Mouse (Mus musculus): ENCODE data around the gene Trove2. TPM values are rescaled to one million over a fixed set of nuclear protein-coding genes. Genes with fewer than 3 reads are reported as not detected.
"Not testable (repeated sequence)": the region's sequence is repeated elsewhere in the genome, so short reads cannot be mapped to it uniquely, and the experiment has no call there.

Gene Trove2
- polyA plus RNA-seq, 1 experiment: 13.5 TPM

DNA sequence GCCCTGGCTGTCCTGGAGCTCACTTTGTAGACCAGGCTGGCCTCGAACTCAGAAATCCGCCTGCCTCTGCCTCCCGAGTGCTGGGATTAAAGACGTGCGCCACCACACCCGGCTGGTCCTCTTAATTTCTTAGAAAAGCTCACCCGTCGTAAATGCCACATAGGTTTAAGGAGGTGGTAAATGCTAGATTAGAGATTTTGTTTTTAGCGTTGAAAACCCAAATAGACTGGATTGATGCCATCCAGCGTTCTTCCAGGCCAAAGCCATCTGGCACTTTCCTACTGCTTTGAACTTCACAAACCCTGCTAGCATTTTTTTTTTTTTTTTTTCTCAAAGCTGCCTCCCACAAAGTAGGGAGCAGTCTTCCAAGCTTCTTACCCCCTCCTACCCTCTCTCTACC is 36.3 kb downstream of the Trove2 start:
- H3K4me1 ChIP-seq (ENCODE audit: control insufficient read depth, insufficient read depth, low read length): peaks cover 2% of the 10 kb centered on the region; the same call in 1 of the 2 replicates
- H3K4me3 ChIP-seq (ENCODE audit: insufficient read depth, low read length): peak overlapping the region; percentile 43; the same call in 1 of the 2 replicates
- TF ChIP-seq POLR2A (IDR thresholded peaks at IDR 0.05; ENCODE audit: extremely low read depth, insufficient read depth, low read length) (no peak), CTCF (IDR thresholded peaks at IDR 0.05; ENCODE audit: extremely low read depth, insufficient read depth, low read length) (no peak)
- no peak overlapping the region for H3K27ac ChIP-seq (ENCODE audit: insufficient read depth, low read length)

DNA sequence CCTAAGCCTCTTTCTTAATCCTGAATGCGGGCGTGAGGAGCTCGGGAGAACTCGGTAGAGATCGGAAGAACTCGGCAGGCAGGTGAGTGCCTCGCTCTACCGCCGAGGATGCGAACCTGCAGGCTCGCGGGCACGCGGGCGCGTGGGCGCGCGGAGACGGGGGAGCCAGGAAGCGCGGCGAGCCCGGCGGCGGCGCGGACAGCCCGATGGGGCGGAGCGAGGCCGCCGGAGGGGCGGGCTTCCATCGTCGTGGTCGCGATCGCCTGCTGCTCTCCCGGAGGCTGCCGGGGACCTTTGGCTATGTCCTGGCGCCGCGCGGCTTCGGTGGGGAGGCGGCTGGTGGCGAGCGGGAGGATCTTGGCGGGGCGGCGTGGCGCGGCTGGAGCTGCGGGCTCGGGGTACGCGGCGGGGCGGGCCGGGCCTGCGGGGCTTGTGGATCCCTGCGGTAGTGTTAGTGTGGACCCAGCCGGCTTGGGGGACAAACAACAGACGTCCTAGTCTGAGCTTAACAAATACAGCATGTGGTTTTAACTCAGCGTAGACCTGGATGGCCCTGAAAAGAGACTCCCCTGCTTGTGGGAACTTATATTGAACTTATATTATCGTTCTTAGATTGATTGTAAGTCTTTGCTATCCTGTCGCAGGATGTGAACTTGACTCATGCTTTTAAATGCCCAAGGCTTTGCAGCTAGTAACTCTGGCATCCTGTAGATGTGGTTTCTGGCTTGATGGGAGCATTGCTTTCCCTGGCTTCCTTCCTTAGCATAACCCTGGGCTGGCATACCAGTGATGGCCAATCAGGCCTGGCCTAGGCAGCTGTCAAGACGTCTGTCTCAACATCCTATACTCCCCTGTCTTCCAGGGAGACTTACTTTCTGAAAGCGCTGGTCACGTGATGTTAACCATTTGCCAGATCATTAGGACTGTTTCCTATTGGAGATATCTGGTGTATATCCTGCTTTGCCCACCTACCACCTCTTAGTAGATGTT is 37.2 kb downstream of the Trove2 start:
- peak overlapping the region; percentile 88 for H3K27ac ChIP-seq (ENCODE audit: insufficient read depth, low read length)
- TF ChIP-seq CTCF (IDR thresholded peaks at IDR 0.05; ENCODE audit: extremely low read depth, insufficient read depth, low read length) (no peak), POLR2A (IDR thresholded peaks at IDR 0.05; ENCODE audit: extremely low read depth, insufficient read depth, low read length) (peak; percentile 39; the same call in 1 of the 2 replicates)
- H3K4me1 ChIP-seq (ENCODE audit: control insufficient read depth, insufficient read depth, low read length): peaks cover 2% of the 10 kb centered on the region; the same call in 1 of the 2 replicates
- peak overlapping the region; percentile 43 for H3K4me3 ChIP-seq (ENCODE audit: insufficient read depth, low read length)

DNA sequence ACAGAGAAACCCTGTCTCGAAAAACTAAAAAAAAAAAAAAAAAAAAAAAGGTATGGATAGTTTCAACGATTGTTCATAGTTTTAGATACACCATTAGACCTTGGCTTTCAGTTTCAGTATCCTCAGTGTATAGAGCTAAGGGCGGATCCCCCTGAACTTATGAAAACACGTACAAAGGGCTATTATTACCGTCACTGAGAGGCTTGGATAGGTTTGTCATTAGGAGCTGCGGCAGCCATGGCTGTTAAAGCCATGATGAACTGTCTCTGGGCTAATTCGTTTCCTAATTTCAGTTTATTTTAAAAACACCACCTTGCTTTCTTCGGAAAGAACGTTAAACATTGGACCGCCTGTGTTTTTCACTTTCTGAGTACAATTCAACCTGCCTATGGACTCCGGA is 38.1 kb downstream of the Trove2 start:
- TF ChIP-seq CTCF (IDR thresholded peaks at IDR 0.05; ENCODE audit: extremely low read depth, insufficient read depth, low read length) (no peak), POLR2A (IDR thresholded peaks at IDR 0.05; ENCODE audit: extremely low read depth, insufficient read depth, low read length) (no peak)
- H3K27ac ChIP-seq (ENCODE audit: insufficient read depth, low read length): peak overlapping the region; percentile 88
- peaks cover 2% of the 10 kb centered on the region; the same call in 1 of the 2 replicates for H3K4me1 ChIP-seq (ENCODE audit: control insufficient read depth, insufficient read depth, low read length)
- H3K4me3 ChIP-seq (ENCODE audit: insufficient read depth, low read length): peak overlapping the region; percentile 43

DNA sequence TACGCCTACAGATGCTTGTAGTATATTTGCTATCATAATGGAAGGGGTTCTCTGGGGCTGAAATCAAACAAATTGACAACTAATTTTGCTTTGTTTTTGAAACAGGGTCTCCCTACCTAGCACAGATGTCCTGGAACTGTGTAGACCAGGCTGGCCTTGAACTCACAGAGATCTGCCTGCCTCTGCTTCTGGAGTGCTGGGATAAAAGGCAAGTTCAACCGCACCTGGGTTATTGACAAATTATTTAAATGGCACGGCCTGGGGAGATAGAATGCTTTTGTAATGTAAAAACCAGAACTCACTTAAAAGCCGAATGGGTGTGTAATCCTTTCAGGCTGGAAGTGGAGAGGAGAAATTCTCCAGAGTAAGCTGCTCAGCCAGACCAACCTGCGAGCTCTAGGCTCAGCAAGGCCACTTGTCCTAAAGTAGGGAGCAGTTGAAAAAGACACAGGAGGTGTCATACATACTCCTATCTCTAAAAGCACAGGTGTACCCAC is 42.9 kb downstream of the Trove2 start:
- H3K4me3 ChIP-seq (ENCODE audit: insufficient read depth, low read length): no peak overlapping the region

DNA sequence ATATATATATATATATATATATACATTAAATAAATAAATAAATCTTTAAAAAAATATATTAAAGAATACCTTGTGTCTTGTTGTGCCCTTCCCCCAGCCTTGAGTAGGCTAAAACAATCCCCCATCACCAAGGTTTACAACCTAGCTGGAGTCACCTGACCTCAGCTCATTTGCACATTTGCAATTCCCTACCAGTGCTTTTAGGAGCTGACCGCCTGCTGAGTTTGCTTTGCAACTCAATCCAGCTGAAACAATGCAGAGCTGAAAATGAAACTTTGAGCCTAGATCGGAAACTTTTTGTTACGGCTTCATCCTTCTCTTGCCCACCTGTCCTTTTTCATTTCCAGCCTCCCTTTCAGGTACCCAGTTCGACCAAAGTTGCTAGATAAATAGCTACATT is 45.2 kb downstream of the Trove2 start:
- no peak overlapping the region for H3K4me3 ChIP-seq (ENCODE audit: insufficient read depth, low read length)
- TF ChIP-seq CTCF (IDR thresholded peaks at IDR 0.05; ENCODE audit: extremely low read depth, insufficient read depth, low read length): no peak
- no peak for TF ChIP-seq POLR2A (IDR thresholded peaks at IDR 0.05; ENCODE audit: extremely low read depth, insufficient read depth, low read length)
- H3K27ac ChIP-seq (ENCODE audit: insufficient read depth, low read length): no peak overlapping the region
- H3K4me1 ChIP-seq (ENCODE audit: control insufficient read depth, insufficient read depth, low read length): no peaks in the 10 kb centered on the region

More for the DNA sequence above, 42.9 kb downstream of the Trove2 start:
- no peak overlapping the region for H3K27ac ChIP-seq (ENCODE audit: insufficient read depth, low read length)
- TF ChIP-seq POLR2A (IDR thresholded peaks at IDR 0.05; ENCODE audit: extremely low read depth, insufficient read depth, low read length) (no peak), CTCF (IDR thresholded peaks at IDR 0.05; ENCODE audit: extremely low read depth, insufficient read depth, low read length) (no peak)
- H3K4me1 ChIP-seq (ENCODE audit: control insufficient read depth, insufficient read depth, low read length): no peaks in the 10 kb centered on the region

DNA sequence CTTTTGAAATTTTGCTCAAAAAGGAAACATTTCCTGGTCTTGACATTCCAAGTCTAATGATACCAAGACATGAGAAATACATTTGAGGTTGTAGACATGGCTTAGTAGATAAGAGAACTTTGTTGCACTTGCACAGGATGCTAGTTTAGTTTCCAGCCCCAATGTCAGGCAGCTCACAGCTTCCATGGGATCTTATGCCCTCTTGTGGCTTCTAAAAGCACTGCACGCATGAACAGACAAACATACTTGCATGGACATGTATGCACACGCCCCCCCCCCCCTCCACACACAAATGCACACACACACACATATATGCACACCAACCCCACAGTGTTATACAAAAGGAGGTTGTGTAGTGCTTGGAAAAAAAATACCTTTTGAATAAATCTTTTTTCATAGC is 46.0 kb downstream of the Trove2 start:
- no peak overlapping the region for H3K4me3 ChIP-seq (ENCODE audit: insufficient read depth, low read length)
- H3K27ac ChIP-seq (ENCODE audit: insufficient read depth, low read length): no peak overlapping the region
- no peak for TF ChIP-seq POLR2A (IDR thresholded peaks at IDR 0.05; ENCODE audit: extremely low read depth, insufficient read depth, low read length)
- TF ChIP-seq CTCF (IDR thresholded peaks at IDR 0.05; ENCODE audit: extremely low read depth, insufficient read depth, low read length): 0 out of 2 replicates have a peak, but pooled peaks have one; percentile 7
- no peaks in the 10 kb centered on the region for H3K4me1 ChIP-seq (ENCODE audit: control insufficient read depth, insufficient read depth, low read length)

GRCm38 (mm10) chr1:143727701-143728445 is 49.0 kb downstream of the Trove2 start:
- TF ChIP-seq CTCF (IDR thresholded peaks at IDR 0.05; ENCODE audit: extremely low read depth, insufficient read depth, low read length) (no peak), POLR2A (IDR thresholded peaks at IDR 0.05; ENCODE audit: extremely low read depth, insufficient read depth, low read length) (no peak)
- no peaks in the 10 kb centered on the region for H3K4me1 ChIP-seq (ENCODE audit: control insufficient read depth, insufficient read depth, low read length)
- no peak overlapping the region for H3K4me3 ChIP-seq (ENCODE audit: insufficient read depth, low read length)
- H3K27ac ChIP-seq (ENCODE audit: insufficient read depth, low read length): no peak overlapping the region

DNA sequence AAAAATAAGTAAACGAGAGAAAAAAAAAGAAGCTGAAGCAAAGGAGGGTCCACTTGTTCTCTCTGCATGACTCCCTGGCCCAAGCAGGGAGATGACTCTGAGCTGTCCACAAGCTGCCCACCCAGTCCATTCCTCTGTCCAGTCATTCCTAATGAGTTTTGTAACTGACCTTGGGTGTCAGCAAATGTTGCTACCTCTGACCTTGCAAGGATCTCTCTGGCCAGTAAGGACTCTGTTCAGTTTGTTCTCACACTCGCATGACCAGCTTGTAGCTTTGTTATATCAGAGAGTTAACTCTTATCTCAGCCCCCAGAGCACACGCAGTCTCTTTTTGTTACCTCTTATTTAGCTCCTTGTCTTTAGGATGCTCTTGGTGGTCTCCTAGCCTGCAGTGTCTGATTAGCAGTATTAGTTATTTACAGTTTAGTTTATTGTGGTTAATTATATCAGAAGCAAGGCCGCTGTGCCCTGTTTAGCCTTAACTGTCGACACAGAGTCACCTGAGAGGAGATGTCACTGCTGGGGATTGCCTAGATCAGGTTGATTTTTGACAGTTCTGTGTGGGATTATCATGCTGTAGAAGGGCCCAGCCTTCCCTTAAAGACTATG is 52.3 kb downstream of the Trove2 start:
- no peak for TF ChIP-seq POLR2A (IDR thresholded peaks at IDR 0.05; ENCODE audit: extremely low read depth, insufficient read depth, low read length)
- no peak for TF ChIP-seq CTCF (IDR thresholded peaks at IDR 0.05; ENCODE audit: extremely low read depth, insufficient read depth, low read length)
- Histone ChIP-seq H3K4me1 (ENCODE audit: control insufficient read depth, insufficient read depth, low read length) (no peaks in the 10 kb centered on the region), H3K4me3 (ENCODE audit: insufficient read depth, low read length) (no peak overlapping the region), H3K27ac (ENCODE audit: insufficient read depth, low read length) (no peak overlapping the region)

DNA sequence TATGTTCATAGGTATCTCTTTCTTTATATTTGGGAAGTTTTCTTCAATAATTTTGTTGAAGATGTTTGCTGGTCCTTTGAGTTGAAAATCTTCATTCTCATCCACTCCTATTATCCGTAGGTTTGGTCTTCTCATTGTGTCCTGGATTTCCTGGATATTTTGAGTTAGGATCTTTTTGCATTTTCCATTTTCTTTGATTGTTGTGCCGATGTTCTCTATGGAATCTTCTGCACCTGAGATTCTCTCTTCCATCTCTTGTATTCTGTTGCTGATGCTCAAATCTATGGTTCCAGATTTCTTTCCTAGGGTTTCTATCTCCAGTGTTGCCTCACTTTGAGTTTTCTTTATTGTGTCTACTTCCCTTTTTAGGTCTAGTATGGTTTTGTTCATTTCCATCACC is 60.8 kb downstream of the Trove2 start, which contains the start of gene Glrx2:
Glrx2 (plus strand) TSS at position 301 of the 400 bp plus-strand sequence.
- H3K4me1 ChIP-seq (ENCODE audit: control insufficient read depth, insufficient read depth, low read length); H3K27ac ChIP-seq (ENCODE audit: insufficient read depth, low read length); H3K4me3 ChIP-seq (ENCODE audit: insufficient read depth, low read length): not testable (repeated sequence)

Measured in cortical plate, adult 2 months (tissue).